Mouse (Mus musculus): ENCODE data around the gene Fgfr2. TPM values are rescaled to one million over a fixed set of nuclear protein-coding genes. Genes with fewer than 3 reads are reported as not detected.

The Fgfr2 gene
- total RNA-seq, 2 experiments from 2014 or later, result 1.7 to 3.7 TPM

DNA sequence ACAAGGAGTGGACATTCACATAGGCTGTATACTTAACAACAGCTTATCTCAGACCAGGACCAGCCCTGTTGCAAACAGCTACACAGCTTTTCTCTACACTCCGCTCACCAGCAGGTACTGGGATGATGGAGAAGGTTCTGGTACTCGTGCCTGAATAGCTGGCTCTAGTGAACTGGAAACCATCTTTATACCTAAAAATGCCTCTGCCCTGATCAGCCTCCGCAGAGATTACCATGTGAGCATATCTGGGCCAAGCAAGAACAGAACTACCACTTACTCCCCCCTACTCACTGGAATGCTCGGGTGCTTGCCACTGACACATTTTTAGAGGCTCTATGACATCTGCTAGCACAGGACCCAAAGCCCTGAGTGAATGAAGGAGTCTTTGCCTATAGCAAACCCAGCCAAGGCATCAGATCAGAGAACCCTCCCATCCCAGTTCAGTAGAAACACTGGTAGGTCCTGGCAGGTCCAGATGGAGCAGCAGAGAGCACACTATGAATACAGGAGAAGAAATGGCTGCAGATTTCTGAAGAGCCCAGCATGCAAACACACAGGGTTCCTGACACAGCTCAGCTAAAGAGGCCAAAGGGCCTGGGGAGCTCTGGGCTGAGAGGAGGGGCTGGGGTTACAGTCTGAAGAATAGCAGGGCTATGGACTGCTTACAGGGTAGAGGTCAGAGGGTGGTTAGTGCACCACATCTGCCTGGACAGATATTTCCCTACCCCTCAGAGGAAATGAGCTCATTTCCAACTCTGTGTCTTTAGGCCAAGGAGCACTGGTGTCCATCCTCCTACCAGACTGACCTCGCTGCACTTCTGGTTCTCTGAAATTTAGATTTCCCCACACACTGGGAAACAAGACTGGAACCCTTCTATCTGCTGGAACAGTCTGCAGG, 323.8 kb downstream of the Fgfr2 start:
- ATAC-seq (replicated peaks; ENCODE audit: low FRiP score, poor library complexity, severe bottlenecking), result no peak

DNA sequence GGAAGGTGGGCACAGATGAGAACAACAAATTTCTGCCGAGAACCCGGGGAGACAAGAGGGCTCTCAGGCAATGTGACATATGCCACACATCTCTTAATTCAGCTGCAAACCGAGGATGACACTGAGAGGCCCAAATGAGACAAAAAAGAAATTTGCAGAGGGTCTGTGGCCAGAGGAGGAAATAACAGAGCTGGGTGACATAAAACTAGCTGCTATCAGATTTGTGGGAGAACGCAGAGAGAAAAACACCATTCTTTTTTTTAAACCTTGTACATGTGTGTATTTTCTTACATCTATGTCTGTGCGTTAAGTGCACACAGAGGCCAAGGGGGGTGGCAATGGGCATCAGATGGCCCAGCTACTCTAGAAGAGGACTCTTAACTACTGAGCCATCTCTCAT, 328.0 kb downstream of the Fgfr2 start:
- no peak for ATAC-seq (replicated peaks; ENCODE audit: low FRiP score, poor library complexity, severe bottlenecking)

DNA sequence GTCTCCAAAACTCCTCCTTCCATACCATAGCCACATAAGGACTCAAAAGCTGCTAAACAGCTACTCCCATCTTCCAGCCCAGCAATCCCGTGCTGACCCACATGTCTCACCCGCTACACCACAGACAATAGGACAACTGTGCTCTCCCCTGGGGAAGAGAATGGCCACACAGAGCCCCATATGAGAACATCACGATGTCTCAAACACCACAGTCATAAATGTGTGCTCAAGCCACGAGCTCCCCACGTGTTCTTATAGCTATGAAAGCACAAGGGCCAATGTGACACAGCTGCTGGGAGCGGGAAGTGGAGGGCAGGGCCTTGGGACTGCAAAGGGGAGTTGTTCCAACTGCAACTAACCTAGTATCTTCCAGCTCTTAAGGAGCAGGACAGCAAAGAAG, 329.7 kb downstream of the Fgfr2 start:
- no peak for ATAC-seq (replicated peaks; ENCODE audit: low FRiP score, poor library complexity, severe bottlenecking)

DNA sequence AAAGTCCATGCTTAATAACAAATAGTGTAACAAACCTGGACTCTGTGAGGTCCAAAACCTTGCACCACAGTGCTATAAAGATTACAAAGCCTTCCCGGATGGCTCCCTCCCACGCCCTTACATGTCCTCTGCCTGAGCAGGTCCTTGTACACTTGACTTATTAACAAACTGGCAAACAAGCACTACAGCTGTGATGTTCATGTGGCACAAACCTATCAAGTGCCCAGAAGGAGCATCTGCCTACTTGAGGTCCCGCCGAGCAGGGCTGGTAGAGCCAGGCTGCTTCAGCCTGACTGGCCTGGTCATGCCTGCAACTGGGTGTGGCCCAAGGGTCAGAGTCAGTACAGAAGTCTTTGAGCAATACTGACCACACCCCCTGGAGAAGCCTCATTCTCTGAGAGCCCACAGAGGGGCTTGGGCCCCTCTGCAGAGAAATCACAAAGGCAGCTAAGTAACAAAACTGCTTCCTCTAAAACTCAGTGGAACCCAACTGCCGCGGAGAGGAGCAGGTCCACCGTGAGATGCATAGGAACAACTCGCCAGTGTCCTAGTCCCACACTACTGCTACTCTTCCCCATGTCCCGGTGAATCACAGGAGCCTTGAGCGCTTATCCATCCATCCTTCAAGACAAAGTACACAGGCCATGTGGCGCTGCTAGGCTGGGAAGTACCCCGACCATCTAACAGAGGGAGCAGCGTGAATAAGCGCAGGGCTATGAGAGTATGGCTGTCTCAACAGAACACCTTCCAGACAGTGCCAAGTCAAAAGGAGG, 332.5 kb downstream of the Fgfr2 start:
- ATAC-seq (replicated peaks; ENCODE audit: low FRiP score, poor library complexity, severe bottlenecking), result peak; percentile 59; the same call in 1 of the 2 replicates

DNA sequence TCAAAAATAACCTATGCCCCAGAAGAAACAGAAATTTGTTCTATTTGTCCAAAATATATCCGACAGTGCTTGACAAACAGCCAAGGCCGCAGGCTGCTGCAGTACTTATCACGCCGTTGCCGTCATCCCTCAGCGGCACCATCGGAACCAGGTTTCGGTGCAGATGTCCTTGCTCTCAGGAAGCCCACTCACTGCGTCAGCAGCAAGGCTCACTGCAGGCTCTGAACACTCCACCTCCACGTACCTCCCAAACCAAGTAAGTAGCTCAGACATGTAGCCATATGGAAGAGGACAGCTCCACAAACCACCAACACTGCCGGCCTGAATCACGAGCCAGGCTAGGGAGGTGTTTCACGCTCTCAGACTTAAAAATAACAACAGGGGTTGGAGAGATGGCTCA, 334.3 kb downstream of the Fgfr2 start:
- no peak for ATAC-seq (replicated peaks; ENCODE audit: low FRiP score, poor library complexity, severe bottlenecking)

DNA sequence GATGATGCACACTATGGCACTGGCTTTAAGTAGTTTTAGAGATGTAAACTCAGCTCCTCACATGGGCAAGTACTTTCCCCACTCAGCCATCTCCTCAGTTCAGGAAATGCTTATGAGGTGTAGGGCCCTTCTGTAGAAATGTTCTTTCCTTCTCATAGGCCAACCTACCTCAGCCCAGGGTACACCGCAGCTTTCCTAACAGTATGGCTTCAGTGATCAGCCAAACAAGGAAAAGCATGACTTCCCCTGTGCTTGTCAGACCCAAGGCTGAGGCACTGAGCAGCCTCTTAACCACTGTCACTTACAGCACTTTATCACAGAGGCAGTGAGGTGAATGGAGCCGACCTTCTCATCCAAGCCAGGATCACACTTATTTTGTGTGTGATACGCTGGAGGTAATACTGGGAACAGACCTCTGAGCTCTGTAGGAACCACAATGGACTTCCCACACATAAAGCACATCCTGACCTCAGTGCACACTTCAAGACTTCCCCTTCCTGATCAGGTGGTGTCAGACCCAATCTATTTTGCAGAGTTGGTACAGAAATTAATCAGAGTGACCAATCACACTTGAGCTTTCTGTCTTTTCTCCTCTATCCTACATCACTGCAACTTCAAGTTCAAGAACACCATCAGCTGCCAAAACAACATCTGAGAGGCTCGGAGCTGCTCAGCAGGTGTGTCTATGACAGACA, 335.5 kb downstream of the Fgfr2 start:
- no peak for ATAC-seq (replicated peaks; ENCODE audit: low FRiP score, poor library complexity, severe bottlenecking)

DNA sequence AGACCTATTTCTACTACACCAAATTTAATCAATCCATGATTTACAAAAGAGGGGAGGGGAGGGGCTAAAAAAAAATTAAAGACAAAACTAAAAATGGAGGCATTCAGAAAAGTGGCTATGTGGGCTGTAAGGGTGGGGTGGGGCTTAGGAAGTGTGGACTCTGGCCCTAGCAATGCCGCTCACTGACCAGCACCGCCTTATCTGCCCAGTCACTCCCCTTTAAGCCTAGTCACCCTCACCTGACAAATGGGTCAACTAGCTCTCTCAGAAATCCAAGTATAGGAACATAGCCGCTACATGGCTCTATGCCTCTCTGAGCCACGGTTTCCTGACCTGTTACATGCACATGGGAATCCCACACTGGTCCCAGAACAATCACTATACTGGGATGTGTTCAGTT, 336.1 kb downstream of the Fgfr2 start:
- no peak for ATAC-seq (replicated peaks; ENCODE audit: low FRiP score, poor library complexity, severe bottlenecking)

DNA sequence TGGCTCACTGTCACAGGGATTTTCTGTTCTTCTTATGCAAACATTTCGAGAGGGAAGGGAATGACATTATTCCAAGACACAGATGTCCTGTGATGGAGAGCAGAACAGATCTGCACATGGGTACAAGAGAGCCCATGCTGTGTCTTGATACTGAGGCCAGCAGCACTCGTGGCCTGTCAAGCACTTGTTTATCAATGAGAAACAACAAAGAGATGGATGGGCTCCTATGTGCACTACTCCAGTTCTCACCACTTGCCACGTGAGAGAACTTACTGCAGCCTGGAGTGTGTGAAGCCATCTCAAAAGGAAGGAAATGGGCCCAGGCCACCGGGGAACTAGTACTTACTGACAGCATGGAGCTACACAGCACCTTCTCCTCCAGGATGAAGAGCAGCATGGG, 336.6 kb downstream of the Fgfr2 start:
- no peak for ATAC-seq (replicated peaks; ENCODE audit: low FRiP score, poor library complexity, severe bottlenecking)

DNA sequence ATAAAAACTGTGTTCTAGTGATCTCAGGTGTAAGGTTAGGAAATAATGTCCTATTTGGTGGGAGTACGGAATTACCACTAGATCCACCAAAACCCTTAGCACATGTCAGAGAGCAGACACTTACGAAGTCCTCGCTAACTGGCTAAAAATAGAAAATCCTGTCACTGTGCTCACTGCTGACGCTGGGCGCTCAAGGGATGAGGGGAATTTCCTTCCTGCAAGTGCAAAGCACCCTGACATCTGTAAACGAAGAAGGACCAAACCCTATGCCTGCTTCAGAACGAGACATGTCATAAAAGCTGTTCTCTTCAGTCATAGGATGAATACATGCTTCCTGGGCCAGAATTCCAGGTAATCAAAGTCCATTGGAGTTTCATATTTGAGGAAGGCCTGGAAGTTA, 337.1 kb downstream of the Fgfr2 start:
- ATAC-seq (replicated peaks; ENCODE audit: low FRiP score, poor library complexity, severe bottlenecking), result no peak

DNA sequence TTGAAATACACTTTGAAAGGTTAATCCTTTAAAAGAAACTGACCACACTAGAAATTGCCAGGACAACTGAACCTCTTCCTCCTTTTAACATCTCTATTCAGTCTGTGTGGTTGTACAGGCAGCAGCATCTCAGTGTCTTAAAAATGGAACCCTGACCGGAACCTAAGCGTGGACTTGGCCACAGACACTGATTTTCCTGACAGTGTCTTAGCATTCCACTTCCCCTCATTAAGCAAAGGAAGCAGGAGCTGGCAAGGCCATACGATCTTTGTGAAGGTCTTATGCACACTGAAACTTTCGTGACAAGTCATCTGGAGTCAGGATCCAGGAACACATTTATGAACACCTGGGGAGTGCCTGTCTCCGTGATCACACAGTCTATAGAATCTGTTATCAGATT, 339.0 kb downstream of the Fgfr2 start:
- ATAC-seq (replicated peaks; ENCODE audit: low FRiP score, poor library complexity, severe bottlenecking), result no peak

DNA sequence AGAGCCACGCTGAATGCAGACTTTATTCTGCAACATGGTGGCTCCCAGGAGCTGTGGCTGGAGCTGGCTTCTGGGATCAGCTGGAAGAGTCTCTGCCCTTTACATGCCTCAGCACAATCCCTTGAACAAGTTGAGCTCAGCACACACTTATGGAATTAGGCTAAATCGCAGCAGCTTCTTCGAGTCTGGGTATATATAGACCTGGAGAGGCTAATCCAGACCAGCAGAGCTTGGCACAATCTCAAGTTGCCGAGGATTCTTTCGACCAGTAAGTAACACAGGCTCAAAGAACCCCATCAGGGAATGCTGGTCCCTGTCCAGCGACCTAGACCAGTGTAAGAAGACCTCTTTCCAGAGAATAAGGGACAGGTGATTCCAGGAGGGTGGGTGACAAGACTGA, 341.3 kb downstream of the Fgfr2 start:
- no peak for ATAC-seq (replicated peaks; ENCODE audit: low FRiP score, poor library complexity, severe bottlenecking)

DNA sequence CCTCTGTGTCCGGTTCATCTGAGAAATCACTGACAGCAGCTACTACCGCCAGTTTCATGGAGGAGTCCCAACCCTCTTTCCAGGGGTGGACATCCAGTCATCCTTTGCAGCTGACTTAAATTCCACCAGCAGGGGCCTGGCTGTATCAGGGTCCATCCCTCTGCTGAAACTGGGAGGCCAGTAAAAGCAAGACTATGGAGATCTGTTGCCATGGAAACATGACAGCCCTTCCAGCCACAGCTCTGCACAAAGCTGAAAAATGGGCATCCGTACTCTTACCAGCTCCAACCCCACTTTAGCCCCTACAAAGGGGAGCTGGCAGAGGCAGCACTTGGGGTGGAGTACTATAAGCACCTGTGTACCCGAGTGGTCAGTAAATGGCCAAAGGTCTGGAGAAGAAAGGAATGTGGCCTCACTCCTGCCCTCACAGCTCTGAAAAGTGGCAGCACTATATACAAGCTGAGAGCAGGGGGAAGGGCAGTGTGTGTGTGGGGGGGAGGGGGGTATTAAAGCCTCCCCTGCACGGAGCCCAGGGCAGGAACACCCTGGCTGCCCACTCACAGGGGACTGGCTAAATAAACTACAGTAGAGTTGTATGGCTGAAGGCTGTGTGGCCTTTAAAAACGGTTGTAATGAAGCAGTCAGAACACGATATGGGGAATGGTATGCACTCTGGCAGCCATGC, 341.9 kb downstream of the Fgfr2 start:
- no peak for ATAC-seq (replicated peaks; ENCODE audit: low FRiP score, poor library complexity, severe bottlenecking)

DNA sequence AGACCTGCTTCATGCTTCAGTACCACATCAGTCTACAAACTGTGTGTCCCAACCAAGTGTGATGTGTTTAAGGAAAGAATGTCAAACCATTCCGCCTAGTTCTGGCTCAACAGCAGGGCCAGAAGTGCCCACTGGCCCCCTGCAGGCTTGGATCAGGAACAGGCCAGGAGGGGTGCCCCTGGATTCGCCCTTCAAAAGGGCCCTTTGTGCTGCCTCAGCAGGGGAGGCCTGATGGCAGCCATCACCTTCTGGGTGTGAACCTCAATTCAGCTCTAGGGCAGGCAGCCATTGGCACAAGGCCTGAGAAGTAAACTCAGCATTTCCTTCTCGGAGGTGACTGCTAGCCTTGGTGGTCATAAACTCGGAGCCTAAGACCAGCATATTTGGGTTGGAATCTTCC, 342.5 kb downstream of the Fgfr2 start:
- no peak for ATAC-seq (replicated peaks; ENCODE audit: low FRiP score, poor library complexity, severe bottlenecking)

DNA sequence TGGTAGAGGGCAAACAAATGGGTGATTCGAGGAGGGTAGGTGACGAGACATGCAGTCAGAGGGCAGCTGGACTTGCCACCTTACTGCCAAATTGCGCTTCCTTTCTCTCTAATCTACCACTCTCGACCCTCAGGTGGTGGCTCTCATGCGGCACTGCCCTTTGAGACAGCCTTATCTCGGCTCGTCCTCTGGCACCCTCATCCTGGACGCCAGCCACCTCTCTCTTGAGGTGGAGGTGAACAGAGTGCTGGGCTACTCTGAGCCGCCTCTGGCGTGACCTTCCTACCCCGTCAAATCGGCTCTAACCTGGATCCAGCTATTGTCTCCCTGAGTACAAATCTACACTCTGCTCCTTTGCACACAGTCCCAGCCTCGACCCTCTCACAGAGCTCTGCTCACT, 344.5 kb downstream of the Fgfr2 start:
- ATAC-seq (replicated peaks; ENCODE audit: low FRiP score, poor library complexity, severe bottlenecking), result peak; percentile 71

DNA sequence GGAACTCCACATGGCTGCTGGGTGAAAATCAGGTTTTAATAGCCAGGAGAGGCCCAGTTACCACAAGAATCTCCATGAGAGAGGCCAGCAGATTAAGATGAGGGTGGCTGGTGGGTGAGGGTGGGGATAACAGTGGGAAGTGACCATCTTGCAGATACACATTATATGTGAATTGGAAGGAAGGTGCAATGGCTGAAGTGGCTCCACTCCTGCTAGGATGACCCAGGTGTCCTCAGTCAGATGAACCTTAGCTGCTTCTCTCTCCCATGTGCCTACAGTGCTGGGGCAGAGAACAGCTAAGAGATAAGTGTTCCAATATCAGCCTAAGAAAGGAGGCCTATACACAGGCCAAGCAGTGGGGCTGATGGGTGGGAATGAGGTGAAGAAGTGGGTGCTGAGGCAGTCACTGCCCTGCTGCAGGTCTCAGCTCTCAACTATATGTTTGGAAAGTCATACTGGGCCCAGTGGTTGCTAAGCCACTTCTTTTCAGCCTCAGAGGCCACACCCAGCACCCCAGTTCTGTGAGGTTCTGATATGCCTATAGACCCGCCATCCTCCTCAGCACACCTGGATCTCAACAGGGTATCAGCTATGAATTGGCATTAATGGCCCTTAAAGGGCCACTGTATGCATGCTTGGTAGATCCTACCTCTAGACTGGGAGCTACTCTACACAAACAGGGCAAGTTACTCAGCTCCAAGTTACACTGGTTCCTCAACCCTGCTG, 345.3 kb downstream of the Fgfr2 start:
- ATAC-seq (replicated peaks; ENCODE audit: low FRiP score, poor library complexity, severe bottlenecking), result peak; percentile 71

DNA sequence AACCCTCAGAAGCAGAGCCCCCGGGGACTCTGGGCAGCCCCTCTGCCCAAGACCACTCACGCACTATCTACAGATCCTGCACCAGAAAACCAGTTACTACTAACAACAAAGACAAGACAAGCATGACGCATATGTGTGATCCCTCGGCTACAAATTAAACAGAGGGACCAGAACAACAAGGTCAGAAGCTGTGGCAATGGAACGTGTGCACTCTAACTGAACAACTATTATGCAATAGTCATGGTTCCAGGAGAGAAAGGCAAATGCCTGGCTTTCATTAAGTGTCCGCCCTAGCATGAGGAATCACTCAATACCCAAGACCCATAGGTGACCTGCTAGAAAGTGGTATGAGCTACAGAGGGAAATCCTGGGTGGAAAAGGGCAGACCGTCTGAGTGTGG, 346.0 kb downstream of the Fgfr2 start:
- ATAC-seq (replicated peaks; ENCODE audit: low FRiP score, poor library complexity, severe bottlenecking), result no peak

DNA sequence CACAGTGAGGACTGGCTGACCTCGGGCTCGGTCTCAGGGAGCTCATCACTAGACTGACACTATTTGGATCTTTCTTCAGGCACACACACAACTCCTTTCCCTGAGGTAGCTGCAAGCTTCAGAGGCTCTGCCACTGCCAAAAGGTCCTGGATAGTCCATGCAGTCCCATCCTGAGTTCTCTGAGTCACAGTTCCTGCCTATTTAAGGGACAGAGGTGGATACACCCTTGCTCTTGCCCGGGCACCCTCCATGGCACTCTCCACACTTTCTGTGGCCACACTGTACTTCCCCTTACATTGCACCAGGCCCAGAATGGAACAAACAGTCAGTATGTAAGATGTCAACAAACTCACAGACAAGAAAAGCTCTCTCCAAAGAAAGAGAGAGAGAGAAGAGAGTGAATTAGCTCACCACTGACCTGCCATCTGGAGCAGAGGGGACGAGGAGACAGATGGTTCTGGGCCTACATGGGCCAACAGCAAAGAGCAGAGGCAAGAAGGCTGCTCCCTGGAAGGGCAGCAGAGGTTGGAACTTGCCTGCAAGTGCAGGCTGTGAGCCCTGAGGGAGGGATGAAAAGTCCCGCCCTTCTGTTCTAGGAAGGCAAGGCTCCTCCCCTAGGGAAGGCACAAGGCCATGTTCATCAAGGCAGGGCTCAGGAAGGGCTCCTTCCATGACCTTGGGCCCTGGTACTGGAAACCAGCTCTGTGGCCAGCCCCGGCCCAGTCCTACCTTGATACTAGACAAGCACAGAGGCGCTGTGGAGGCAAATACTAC, 346.6 kb downstream of the Fgfr2 start:
- peak; percentile 58 for ATAC-seq (replicated peaks; ENCODE audit: low FRiP score, poor library complexity, severe bottlenecking)

DNA sequence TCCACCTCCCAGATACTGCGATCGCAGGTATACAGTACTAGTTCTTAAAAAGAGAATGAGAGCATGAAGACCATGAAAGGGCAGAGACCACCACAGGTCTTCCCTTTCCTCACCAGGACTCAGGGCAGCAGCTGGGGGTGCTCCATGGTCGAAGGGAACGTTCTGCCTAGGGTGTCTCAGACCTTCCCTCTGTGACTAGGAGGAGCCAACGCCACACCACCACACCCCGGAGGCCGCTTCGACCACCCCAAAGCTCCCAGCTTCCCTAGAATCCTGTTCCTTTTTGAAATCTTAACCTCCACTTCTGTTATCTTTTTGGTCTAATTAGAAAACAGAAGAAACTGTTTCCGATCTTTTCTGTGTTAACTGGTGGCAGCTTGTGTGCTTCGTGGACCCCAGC, 347.2 kb downstream of the Fgfr2 start:
- no peak for ATAC-seq (replicated peaks; ENCODE audit: low FRiP score, poor library complexity, severe bottlenecking)

DNA sequence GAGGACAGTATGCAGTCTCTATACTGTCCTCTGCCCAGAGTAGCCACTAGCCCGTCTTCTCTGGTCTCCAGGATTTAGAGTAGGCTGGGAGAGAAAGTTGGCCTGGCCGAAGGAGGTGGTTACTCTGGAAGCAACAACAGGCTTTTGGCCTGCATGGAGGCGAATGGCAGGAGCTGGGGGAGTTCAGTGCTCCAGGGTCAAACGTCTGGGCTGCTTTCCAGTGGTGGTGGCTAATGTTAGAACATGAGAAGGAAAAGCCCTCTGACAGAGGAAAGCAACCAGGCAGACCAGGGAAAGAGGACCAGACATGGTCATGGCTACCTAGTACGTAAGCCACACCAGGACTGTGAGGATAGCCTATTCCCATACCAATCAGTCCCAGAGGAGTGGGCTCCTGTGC, 347.8 kb downstream of the Fgfr2 start:
- no peak for ATAC-seq (replicated peaks; ENCODE audit: low FRiP score, poor library complexity, severe bottlenecking)
